Mouse (Mus musculus) spleen, adult 2 months (tissue): ENCODE results near the gene Wnt1.

Source experiments
- CTCF ChIP-seq: fragments of 200-500 bp; IDR thresholded peaks from 2 replicates; pipeline ENCODE4 v1.5.1; 2011; ENCODE audit warnings: mild to moderate bottlenecking, inconsistent platforms; ENCODE audit not compliant: insufficient read depth, insufficient read length, insufficient replicate concordance; ENCODE audit errors: extremely low read depth
- POLR2A ChIP-seq: fragments of 200-500 bp; IDR thresholded peaks from 2 replicates; pipeline ENCODE4 v1.6.1; 2011; ENCODE audit warnings: low read depth, low read length, inconsistent platforms

DNA sequence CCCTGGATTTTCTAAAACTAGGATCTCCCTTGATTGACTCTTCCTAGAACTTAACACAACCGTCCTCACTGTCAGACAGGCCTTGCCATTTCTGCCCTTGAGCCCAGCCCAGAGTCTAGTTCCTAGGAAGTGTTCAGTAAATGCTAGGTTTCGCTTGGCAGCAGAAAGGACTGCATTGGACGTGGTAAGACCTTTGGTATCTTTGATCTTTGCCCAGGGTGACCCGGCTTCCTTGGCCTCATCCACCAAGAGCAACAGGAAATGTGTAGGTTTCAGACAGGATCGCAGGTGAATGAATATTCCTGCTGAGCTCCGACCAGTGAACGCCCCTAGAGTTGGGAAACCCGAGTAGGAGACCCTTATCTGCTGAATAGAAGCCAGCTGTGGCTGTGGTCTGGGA is 13.3 kb downstream of the Wnt1 start:
- TF ChIP-seq POLR2A (no peak), CTCF (no peak)
